Mouse (Mus musculus) brain, embryonic 14.5 days (tissue): ENCODE results near the gene Hspb7.

Source experiments
- CTCF ChIP-seq: fragments of 200-500 bp; IDR thresholded peaks from 2 replicates; pipeline ENCODE4 v1.5.1; 2012; ENCODE audit warnings: inconsistent platforms, mild to moderate bottlenecking, moderate library complexity, borderline replicate concordance; ENCODE audit not compliant: insufficient read depth, insufficient read length; ENCODE audit errors: extremely low read depth
- POLR2A ChIP-seq: fragments of 200-500 bp; IDR thresholded peaks from 2 replicates; pipeline ENCODE4 v1.6.1; 2012; ENCODE audit warnings: mild to moderate bottlenecking, inconsistent platforms, borderline replicate concordance; ENCODE audit not compliant: poor library complexity, insufficient read depth, insufficient read length, severe bottlenecking; ENCODE audit errors: extremely low read depth

DNA sequence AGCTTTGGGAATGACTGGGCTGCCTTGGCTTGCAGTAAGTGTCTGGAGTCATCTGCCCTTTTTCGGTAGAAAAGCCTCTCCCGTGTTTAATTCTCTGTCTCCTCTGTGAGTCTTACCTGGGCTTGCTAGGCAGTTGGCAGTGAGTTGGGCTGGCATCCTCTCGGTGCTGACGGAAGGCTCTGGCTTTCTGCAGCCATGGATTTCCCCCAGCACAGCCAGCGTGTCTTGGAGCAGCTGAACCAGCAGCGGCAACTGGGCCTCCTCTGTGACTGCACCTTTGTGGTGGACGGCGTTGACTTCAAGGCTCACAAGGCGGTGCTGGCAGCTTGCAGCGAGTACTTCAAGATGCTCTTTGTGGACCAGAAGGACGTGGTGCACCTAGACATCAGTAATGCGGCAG lies 41.0 kb downstream of the Hspb7 start:
- TF ChIP-seq POLR2A (no peak), CTCF (no peak)
